8 mouse cellular contexts compared by ENCODE assay signal in genomic region chr7:80778958-80779669, GRCm38 (mm10). TPM values are rescaled to one million over a fixed set of nuclear protein-coding genes. Genes with fewer than 3 reads are reported as not detected.
DNase-seq lines count a peak whose midpoint lies in the region; ATAC-seq and TF ChIP-seq lines count a peak whose summit lies in the region.

No protein-coding gene starts in this region.

- no peaks in the 10 kb centered on the region for H3K27me3 ChIP-seq in intestine, postnatal 0 days (replicated peaks; ENCODE audit: control insufficient read depth, insufficient read depth, low read length)
- H3K27me3 ChIP-seq in lung, embryonic 14.5 days (ENCODE audit: insufficient read depth, low read length): no peaks in the 10 kb centered on the region
- no peaks in the 10 kb centered on the region for H3K27me3 ChIP-seq in stomach, embryonic 16.5 days (ENCODE audit: control insufficient read depth, insufficient read depth, low read length)

- no peaks in the 10 kb centered on the region for H3K9me3 ChIP-seq in intestine, postnatal 0 days (ENCODE audit: control insufficient read depth)
- H3K9me3 ChIP-seq in lung, embryonic 14.5 days (ENCODE audit: low read depth, low read length): no peaks in the 10 kb centered on the region
- H3K9me3 ChIP-seq in stomach, embryonic 16.5 days (replicated peaks; ENCODE audit: control insufficient read depth, low read length): no peaks in the 10 kb centered on the region

- H3K9ac ChIP-seq in intestine, postnatal 0 days (ENCODE audit: low read depth, low read length): 0 out of 2 replicates have a peak overlapping the region, but pooled peaks have one; percentile 31
- no peak overlapping the region for H3K9ac ChIP-seq in lung, embryonic 14.5 days
- peak overlapping the region; percentile 73 for H3K9ac ChIP-seq in stomach, embryonic 16.5 days (ENCODE audit: low read length)

- TF ChIP-seq POLR2A in embryonic fibroblast, embryonic 13.5 days (IDR thresholded peaks at IDR 0.05; ENCODE audit: low read depth, low read length): no peak

- peaks cover 46% of the 10 kb centered on the region for H3K4me1 ChIP-seq in embryonic fibroblast, embryonic 13.5 days (ENCODE audit: control insufficient read depth, insufficient read depth, low read length)
- peaks cover 15% of the 10 kb centered on the region; the same call in 1 of the 2 replicates for H3K4me1 ChIP-seq in intestine, postnatal 0 days (replicated peaks; ENCODE audit: control insufficient read depth, insufficient read depth, low read length)
- peaks cover 17% of the 10 kb centered on the region for H3K4me1 ChIP-seq in lung, embryonic 14.5 days (ENCODE audit: insufficient read depth)
- H3K4me1 ChIP-seq in stomach, embryonic 16.5 days (ENCODE audit: control insufficient read depth, insufficient read depth, low read length): peaks cover 54% of the 10 kb centered on the region

- DNase-seq in gastrocnemius, adult 18-20 months (ENCODE audit: low spot score): peak; percentile 52
- DNase-seq in gastrocnemius, postnatal 10 days: no peak
- DNase-seq in lung, embryonic 14.5 days: peak; percentile 81
- no peak for DNase-seq in layer of hippocampus, adult 2 months (ENCODE audit: low spot score in 2 of 2)
- no peak for DNase-seq in Muller cell, postnatal 12 days (ENCODE audit: inconsistent ontology term)

- peak; percentile 80 for ATAC-seq in intestine, postnatal 0 days
- peak; percentile 85 for ATAC-seq in lung, embryonic 14.5 days (ENCODE audit: insufficient read depth)
- peak; percentile 88 for ATAC-seq in stomach, embryonic 16.5 days (ENCODE audit: insufficient read depth, low FRiP score)

- TF ChIP-seq CTCF in embryonic fibroblast, embryonic 13.5 days (IDR thresholded peaks at IDR 0.05; ENCODE audit: borderline replicate concordance, insufficient read depth, low read length): no peak
- TF ChIP-seq CTCF in intestine, postnatal 0 days (IDR thresholded peaks at IDR 0.05; ENCODE audit: low read depth): 0 out of 2 replicates have a peak, but pooled peaks have one; percentile 9
- TF ChIP-seq CTCF in lung, embryonic 14.5 days (IDR thresholded peaks at IDR 0.05; ENCODE audit: low read depth): no peak
- no peak for TF ChIP-seq CTCF in layer of hippocampus, adult 2 months (conservative IDR thresholded peaks at IDR 0.05)

- 42% methylated on average over 12 of the region's 12 CpGs for WGBS in intestine, postnatal 0 days
- 52% methylated on average over 12 of the region's 12 CpGs for WGBS in lung, embryonic 14.5 days
- WGBS in stomach, embryonic 16.5 days: 50% methylated on average over 12 of the region's 12 CpGs

- H3K4me2 ChIP-seq in intestine, postnatal 0 days (replicated peaks; ENCODE audit: low read depth): peak overlapping the region; percentile 53
- peak overlapping the region; percentile 46; the same call in 1 of the 2 replicates for H3K4me2 ChIP-seq in lung, embryonic 14.5 days
- peak overlapping the region; percentile 49 for H3K4me2 ChIP-seq in stomach, embryonic 16.5 days (ENCODE audit: low read depth, low read length)

- H3K36me3 ChIP-seq in intestine, postnatal 0 days (ENCODE audit: control insufficient read depth, insufficient read depth): peaks cover 7% of the 10 kb centered on the region; the same call in 1 of the 2 replicates
- H3K36me3 ChIP-seq in lung, embryonic 14.5 days (ENCODE audit: insufficient read depth): 0 out of 2 replicates have a peak, but pooled peaks cover 3% of the 10 kb centered on the region
- H3K36me3 ChIP-seq in stomach, embryonic 16.5 days (ENCODE audit: control insufficient read depth, insufficient read depth, low read length): no peaks in the 10 kb centered on the region

- H3K27ac ChIP-seq in embryonic fibroblast, embryonic 13.5 days (ENCODE audit: insufficient read depth, low read length): peak overlapping the region; percentile 44
- peak overlapping the region; percentile 88 for H3K27ac ChIP-seq in intestine, postnatal 0 days (ENCODE audit: low read depth, low read length)
- peak overlapping the region; percentile 95 for H3K27ac ChIP-seq in lung, embryonic 14.5 days (ENCODE audit: low read depth)
- H3K27ac ChIP-seq in stomach, embryonic 16.5 days (ENCODE audit: low read length): peak overlapping the region; percentile 99
- no peak overlapping the region; the same call in 1 of the 2 replicates for H3K27ac ChIP-seq in layer of hippocampus, adult 2 months

- no peak overlapping the region for H3K4me3 ChIP-seq in embryonic fibroblast, embryonic 13.5 days (ENCODE audit: insufficient read depth, low read length)
- no peak overlapping the region for H3K4me3 ChIP-seq in intestine, postnatal 0 days (ENCODE audit: low read depth, low read length)
- no peak overlapping the region for H3K4me3 ChIP-seq in lung, embryonic 14.5 days (ENCODE audit: low read depth, low read length)
- peak overlapping the region; percentile 21 for H3K4me3 ChIP-seq in stomach, embryonic 16.5 days (replicated peaks; ENCODE audit: low read length)
- no peak overlapping the region for H3K4me3 ChIP-seq in layer of hippocampus, adult 2 months

RNA-seq across cellular contexts. Expression of gene Iqgap1, which starts 46.7 kb away (rescaled TPM):
- total RNA-seq in gastrocnemius, adult 18-20 months (2021): 10 to 100 TPM; 12.1 to 16.8 TPM
- 10 to 100 TPM; 38.7 to 60.1 TPM for total RNA-seq in gastrocnemius, postnatal 10 days (2021)
- polyA plus RNA-seq in embryonic fibroblast, embryonic 13.5 days (2011; ENCODE audit: insufficient read length, low read depth, missing spikeins): 206 and 311 TPM in 2 replicates
- 32.3 and 34.1 TPM in 2 replicates for polyA plus RNA-seq in intestine, postnatal 0 days (2015; fragmentation: Nextera tagmentation; extraction: Ambion mirVana)
- 92.3 and 95.2 TPM in 2 replicates for polyA plus RNA-seq in lung, embryonic 14.5 days (2014; fragmentation: Nextera tagmentation; extraction: Ambion mirVana)
- 99.2 and 106 TPM in 2 replicates for polyA plus RNA-seq in stomach, embryonic 16.5 days (2015; fragmentation: Nextera tagmentation; extraction: Ambion mirVana)
- total RNA-seq in layer of hippocampus, adult 2 months (2021): 10 to 100 TPM; 19.4 to 21.6 TPM

Comparison
In these comparisons a context has a peak if more than half of its experiments do, and no peak if none do; other contexts are left out.
1. DNase-seq: peak in gastrocnemius, adult 18-20 months (single experiment) and lung, embryonic 14.5 days (single experiment); none in gastrocnemius, postnatal 10 days (single experiment), layer of hippocampus, adult 2 months (0 of 2) and Muller cell, postnatal 12 days (single experiment).
2. Peak in every context shown above with its lines, with median percentiles within 50 percentile points of each other: ATAC-seq and H3K4me2 ChIP-seq.